Mouse (Mus musculus) embryo, embryonic 10 days (tissue): ENCODE measurements around the gene Filip1.

ENCODE experiments used
- DNase-seq: peaks from one replicate; pipeline ENCODE4 v3.0.0-alpha.2; 2015; ENCODE audit warnings: low spot score

The Filip1 gene

GRCm38 (mm10) chr9:79898815-79899214 lies 113.8 kb downstream of the Filip1 start:
- DNase-seq = no peak

- no peak for DNase-seq
These were observed 118.0 kb downstream of the Filip1 start for GRCm38 (mm10) chr9:79894665-79895064.

GRCm38 (mm10) chr9:79893841-79894612 lies 118.6 kb downstream of the Filip1 start:
- DNase-seq = no peak

GRCm38 (mm10) chr9:79892183-79892582 lies 120.5 kb downstream of the Filip1 start:
- no peak for DNase-seq

GRCm38 (mm10) chr9:79890488-79890887 lies 122.2 kb downstream of the Filip1 start:
- peak; percentile 39 for DNase-seq

- DNase-seq = peak; percentile 26
These were observed 123.5 kb downstream of the Filip1 start for GRCm38 (mm10) chr9:79889132-79889531.

- no peak for DNase-seq
These were observed 127.1 kb downstream of the Filip1 start for GRCm38 (mm10) chr9:79885244-79886210.

GRCm38 (mm10) chr9:79883139-79883538 lies 129.5 kb downstream of the Filip1 start:
- DNase-seq = no peak

- no peak for DNase-seq
These were observed 132.6 kb downstream of the Filip1 start for GRCm38 (mm10) chr9:79880031-79880430.

- peak; percentile 23 for DNase-seq
These were observed 137.0 kb downstream of the Filip1 start for GRCm38 (mm10) chr9:79875522-79876131.

GRCm38 (mm10) chr9:79872598-79872997 lies 140.1 kb downstream of the Filip1 start:
- DNase-seq = peak; percentile 72

GRCm38 (mm10) chr9:79869512-79869911 lies 143.1 kb downstream of the Filip1 start:
- DNase-seq = no peak

- DNase-seq = peak; percentile 27
These were observed 146.7 kb downstream of the Filip1 start for GRCm38 (mm10) chr9:79865998-79866397.

- no peak for DNase-seq
These were observed 150.1 kb downstream of the Filip1 start for GRCm38 (mm10) chr9:79862544-79862943.

- DNase-seq = no peak
These were observed 165.6 kb downstream of the Filip1 start for GRCm38 (mm10) chr9:79847099-79847498.

- DNase-seq = no peak
These were observed 170.0 kb downstream of the Filip1 start for GRCm38 (mm10) chr9:79842615-79843014.

GRCm38 (mm10) chr9:79842028-79842427 lies 170.6 kb downstream of the Filip1 start:
- DNase-seq = no peak

GRCm38 (mm10) chr9:79831294-79831693 lies 181.4 kb downstream of the Filip1 start:
- no peak for DNase-seq

- DNase-seq = peak; percentile 64
These were observed 181.8 kb downstream of the Filip1 start for GRCm38 (mm10) chr9:79830874-79831273.

GRCm38 (mm10) chr9:79829842-79830800 lies 182.5 kb downstream of the Filip1 start:
- no peak for DNase-seq

- DNase-seq = no peak
These were observed 185.6 kb downstream of the Filip1 start for GRCm38 (mm10) chr9:79827072-79827471.
